Comparison of ENCODE assay signal across 19 mouse cellular contexts in the genomic region with DNA sequence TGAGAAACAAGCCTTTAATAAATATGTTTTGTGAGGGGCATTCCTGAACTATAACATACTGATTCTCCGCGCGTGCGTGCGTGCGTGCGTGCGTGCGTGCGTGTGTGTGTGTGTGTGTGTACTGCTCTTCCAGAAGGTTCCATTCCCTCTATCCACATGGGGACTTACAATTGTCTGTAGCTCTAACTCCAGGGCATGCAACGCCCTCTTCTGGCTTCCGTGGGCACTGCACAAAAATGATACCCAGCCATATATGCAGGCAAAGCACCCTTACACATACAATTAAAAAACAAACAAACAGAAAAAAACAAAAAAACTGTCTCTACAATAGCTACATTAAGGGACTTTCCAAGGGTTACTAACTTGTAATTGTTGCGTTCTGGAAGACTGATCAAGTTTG.
DNase-seq lines count a peak whose midpoint lies in the region; ATAC-seq and TF ChIP-seq lines count a peak whose summit lies in the region.
"Had no signal": no experiment of that assay in that cellular context is flagged by ENCODE, and none has a peak within 500 bp of the region (broad histone marks: within the 10 kb centered on the region; RNA-seq: fewer than 3 reads in every experiment).

No protein-coding gene starts in this region.

- no peaks in the 10 kb centered on the region for H3K27me3 ChIP-seq in kidney, adult 2 months (replicated peaks; ENCODE audit: control insufficient read depth, insufficient read depth, low read length)
- no peaks in the 10 kb centered on the region for H3K27me3 ChIP-seq in kidney, embryonic 16.5 days (ENCODE audit: insufficient read depth, low read length)
- H3K27me3 ChIP-seq in lung, embryonic 14.5 days (ENCODE audit: insufficient read depth, low read length), result no peaks in the 10 kb centered on the region
- H3K27me3 ChIP-seq: forebrain, embryonic 15.5 days; neural tube, embryonic 15.5 days had no signal

- H3K36me3 ChIP-seq in kidney, adult 2 months (ENCODE audit: control insufficient read depth, insufficient read depth, low read length), result no peaks in the 10 kb centered on the region
- H3K36me3 ChIP-seq in kidney, embryonic 16.5 days (ENCODE audit: insufficient read depth, low read length), result no peaks in the 10 kb centered on the region
- H3K36me3 ChIP-seq in lung, embryonic 14.5 days (ENCODE audit: insufficient read depth), result no peaks in the 10 kb centered on the region
- H3K36me3 ChIP-seq: forebrain, embryonic 15.5 days; neural tube, embryonic 15.5 days had no signal

- no peaks in the 10 kb centered on the region for H3K4me1 ChIP-seq in kidney, adult 2 months (ENCODE audit: control insufficient read depth, insufficient read depth, low read length)
- peaks cover 3% of the 10 kb centered on the region; the same call in 1 of the 2 replicates for H3K4me1 ChIP-seq in kidney, embryonic 16.5 days (ENCODE audit: insufficient read depth, low read length)
- H3K4me1 ChIP-seq in lung, embryonic 14.5 days (ENCODE audit: insufficient read depth), result no peaks in the 10 kb centered on the region
- H3K4me1 ChIP-seq: forebrain, embryonic 15.5 days had no signal

- H3K9me3 ChIP-seq in kidney, embryonic 16.5 days (ENCODE audit: low read length), result no peaks in the 10 kb centered on the region
- no peaks in the 10 kb centered on the region for H3K9me3 ChIP-seq in lung, embryonic 14.5 days (ENCODE audit: low read depth, low read length)
- H3K9me3 ChIP-seq: forebrain, embryonic 15.5 days; neural tube, embryonic 15.5 days had no signal

- H3K9ac ChIP-seq in kidney, embryonic 16.5 days (replicated peaks; ENCODE audit: low read length), result no peak overlapping the region
- H3K9ac ChIP-seq in lung, embryonic 14.5 days, result no peak overlapping the region
- H3K9ac ChIP-seq: forebrain, embryonic 15.5 days; liver, embryonic 14.5 days; neural tube, embryonic 15.5 days had no signal

- no peak for TF ChIP-seq POLR2A in kidney, adult 2 months (IDR thresholded peaks at IDR 0.05; ENCODE audit: low read depth, low read length)

- WGBS in kidney, adult 2 months, result 87% methylated on average over 13 of the region's 13 CpGs
- 90% methylated on average over 13 of the region's 13 CpGs for WGBS in kidney, embryonic 16.5 days
- 88% methylated on average over 13 of the region's 13 CpGs for WGBS in lung, embryonic 14.5 days

- H3K4me3 ChIP-seq in kidney, adult 2 months (ENCODE audit: insufficient read depth, low read depth, low read length), result no peak overlapping the region
- H3K4me3 ChIP-seq in kidney, embryonic 16.5 days (ENCODE audit: low read length), result no peak overlapping the region
- no peak overlapping the region for H3K4me3 ChIP-seq in lung, embryonic 14.5 days (ENCODE audit: low read depth, low read length)
- H3K4me3 ChIP-seq: forebrain, embryonic 15.5 days; gastrocnemius, adult 2 months; neural tube, embryonic 15.5 days had no signal

- peak; percentile 7 for DNase-seq in adrenal gland, postnatal 14 days
- no peak for DNase-seq in adrenal gland, adult 2 months
- no peak for DNase-seq in kidney, adult 2 months
- DNase-seq in lung, embryonic 14.5 days, result no peak
- no peak for DNase-seq in lung, postnatal 10 days
- peak; percentile 35 for DNase-seq in retina, postnatal 1 day
- no peak for DNase-seq in urinary bladder, postnatal 4 days (ENCODE audit: low spot score in 2 of 2)
- DNase-seq: adrenal gland, postnatal 36 days; embryo, embryonic 11 days; gastrocnemius, adult 2 months; heart, postnatal 14 days; right cerebral cortex, adult 18-20 months; spleen, adult 18-20 months; thymus, adult 18-20 months had no signal

- H3K27ac ChIP-seq in kidney, adult 2 months (ENCODE audit: insufficient read depth, low read depth, low read length), result no peak overlapping the region
- H3K27ac ChIP-seq in kidney, embryonic 16.5 days (ENCODE audit: low read length), result no peak overlapping the region
- no peak overlapping the region for H3K27ac ChIP-seq in lung, embryonic 14.5 days (ENCODE audit: low read depth)
- H3K27ac ChIP-seq: forebrain, embryonic 15.5 days; gastrocnemius, adult 2 months; liver, embryonic 14.5 days; macrophage; neural tube, embryonic 15.5 days had no signal

- TF ChIP-seq CTCF in kidney, adult 2 months (conservative IDR thresholded peaks at IDR 0.05; ENCODE audit: insufficient read depth, insufficient read length, low read depth, low read length), result peak; percentile 42; the same call in 1 of the 2 replicates
- TF ChIP-seq CTCF in lung, embryonic 14.5 days (IDR thresholded peaks at IDR 0.05; ENCODE audit: low read depth), result peak; percentile 20; the same call in 1 of the 2 replicates

- H3K4me2 ChIP-seq in kidney, embryonic 16.5 days (replicated peaks; ENCODE audit: low read depth, low read length), result no peak overlapping the region
- H3K4me2 ChIP-seq in lung, embryonic 14.5 days, result no peak overlapping the region
- H3K4me2 ChIP-seq: forebrain, embryonic 15.5 days; neural tube, embryonic 15.5 days had no signal

- no peak for ATAC-seq in kidney, embryonic 16.5 days (ENCODE audit: low FRiP score, low TSS enrichment)
- no peak for ATAC-seq in lung, embryonic 14.5 days (ENCODE audit: insufficient read depth)
- ATAC-seq: forebrain, embryonic 15.5 days had no signal

Comparison
In these comparisons a context has a peak if more than half of its experiments do, and no peak if none do; other contexts are left out.
1. DNase-seq: peak in adrenal gland, postnatal 14 days (single experiment) and retina, postnatal 1 day (single experiment); none in adrenal gland, adult 2 months (single experiment), kidney, adult 2 months (single experiment), lung, embryonic 14.5 days (single experiment), lung, postnatal 10 days (single experiment) and urinary bladder, postnatal 4 days (0 of 2).